Mouse (Mus musculus): ENCODE data around the gene Hpn. TPM values are rescaled to one million over a fixed set of nuclear protein-coding genes. Genes with fewer than 3 reads are reported as not detected.

Hpn gene
- polyA plus RNA-seq, 1 experiment from 2014 or later = 0.21 TPM

- H3K4me2 ChIP-seq (ENCODE audit: low read length) = no peak overlapping the region
- H3K9me3 ChIP-seq (replicated peaks; ENCODE audit: control insufficient read depth, low read length, poor library complexity, severe bottlenecking) = no peaks in the 10 kb centered on the region
- WGBS = 50% methylated on average over 9 of the region's 9 CpGs
- H3K27me3 ChIP-seq (ENCODE audit: control insufficient read depth, insufficient read depth, low read depth, low read length) = no peaks in the 10 kb centered on the region
- no peaks in the 10 kb centered on the region for H3K4me1 ChIP-seq (ENCODE audit: control insufficient read depth, insufficient read depth, low read length)
- no peaks in the 10 kb centered on the region for H3K36me3 ChIP-seq (ENCODE audit: control insufficient read depth, insufficient read depth, low read length)
- ATAC-seq = no peak
- H3K27ac ChIP-seq (ENCODE audit: low read length) = no peak overlapping the region
- H3K4me3 ChIP-seq (ENCODE audit: low read depth, low read length) = no peak overlapping the region
- no peak overlapping the region for H3K9ac ChIP-seq (ENCODE audit: low read depth, low read length)
Observed at GRCm38 (mm10) chr7:31084140-31084539, 30.9 kb downstream of the Hpn start.

DNA sequence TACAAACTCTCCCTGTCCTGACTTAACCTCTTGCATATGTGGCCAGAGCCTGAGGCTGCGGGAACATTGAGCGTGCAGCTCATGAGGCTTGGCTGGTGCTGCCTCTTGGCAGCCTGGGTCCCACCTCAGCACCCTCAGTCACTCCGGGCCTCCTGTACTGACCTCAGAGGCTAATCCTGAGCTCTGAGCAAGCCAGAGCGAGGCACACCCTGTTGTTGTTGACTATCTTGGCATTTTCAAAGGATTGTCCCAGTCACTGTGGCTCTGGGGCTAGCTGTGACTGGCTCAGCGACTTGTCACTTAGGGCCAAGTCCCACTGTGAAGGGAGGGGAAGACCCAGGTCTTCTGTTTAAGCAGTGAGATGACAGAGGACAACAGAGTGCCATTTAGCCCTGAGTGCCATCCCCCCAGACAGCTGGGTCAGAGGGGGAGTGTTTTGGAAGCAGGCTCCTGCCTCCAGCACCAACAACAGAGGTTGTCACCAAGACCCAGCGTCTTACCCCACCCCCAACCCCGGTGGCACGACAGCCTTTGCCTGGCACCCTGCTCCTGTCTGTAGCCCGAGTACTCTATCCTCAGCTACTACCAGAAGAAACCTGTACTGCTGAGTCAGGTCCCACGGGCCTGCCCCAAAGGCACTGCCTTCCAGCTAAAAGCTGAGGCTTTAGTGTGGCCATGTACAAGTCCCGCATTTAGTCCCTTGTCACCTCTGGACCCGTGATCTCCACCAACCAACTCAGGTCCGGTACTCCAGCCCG is 32.1 kb downstream of the Hpn start:
- 57% methylated on average over 14 of the region's 14 CpGs for WGBS
- Histone ChIP-seq H3K36me3 (ENCODE audit: control insufficient read depth, insufficient read depth, low read length) (no peaks in the 10 kb centered on the region), H3K4me1 (ENCODE audit: control insufficient read depth, insufficient read depth, low read length) (no peaks in the 10 kb centered on the region), H3K27ac (ENCODE audit: low read length) (no peak overlapping the region), H3K27me3 (ENCODE audit: control insufficient read depth, insufficient read depth, low read depth, low read length) (no peaks in the 10 kb centered on the region), H3K9ac (ENCODE audit: low read depth, low read length) (no peak overlapping the region), H3K4me3 (ENCODE audit: low read depth, low read length) (no peak overlapping the region), H3K4me2 (ENCODE audit: low read length) (no peak overlapping the region), H3K9me3 (replicated peaks; ENCODE audit: control insufficient read depth, low read length, poor library complexity, severe bottlenecking) (no peaks in the 10 kb centered on the region)
- ATAC-seq = no peak

- Histone ChIP-seq H3K27me3 (ENCODE audit: control insufficient read depth, insufficient read depth, low read depth, low read length) (no peaks in the 10 kb centered on the region), H3K36me3 (ENCODE audit: control insufficient read depth, insufficient read depth, low read length) (no peaks in the 10 kb centered on the region), H3K4me2 (ENCODE audit: low read length) (no peak overlapping the region), H3K4me1 (ENCODE audit: control insufficient read depth, insufficient read depth, low read length) (no peaks in the 10 kb centered on the region), H3K9me3 (replicated peaks; ENCODE audit: control insufficient read depth, low read length, poor library complexity, severe bottlenecking) (no peaks in the 10 kb centered on the region), H3K27ac (ENCODE audit: low read length) (no peak overlapping the region), H3K9ac (ENCODE audit: low read depth, low read length) (no peak overlapping the region), H3K4me3 (ENCODE audit: low read depth, low read length) (no peak overlapping the region)
- no peak for ATAC-seq
Observed at GRCm38 (mm10) chr7:31082106-31082505, 33.0 kb downstream of the Hpn start.

- Histone ChIP-seq H3K27me3 (ENCODE audit: control insufficient read depth, insufficient read depth, low read depth, low read length) (no peaks in the 10 kb centered on the region), H3K36me3 (ENCODE audit: control insufficient read depth, insufficient read depth, low read length) (no peaks in the 10 kb centered on the region), H3K4me2 (ENCODE audit: low read length) (no peak overlapping the region), H3K4me3 (ENCODE audit: low read depth, low read length) (no peak overlapping the region), H3K9ac (ENCODE audit: low read depth, low read length) (no peak overlapping the region), H3K27ac (ENCODE audit: low read length) (no peak overlapping the region), H3K9me3 (replicated peaks; ENCODE audit: control insufficient read depth, low read length, poor library complexity, severe bottlenecking) (no peaks in the 10 kb centered on the region), H3K4me1 (ENCODE audit: control insufficient read depth, insufficient read depth, low read length) (no peaks in the 10 kb centered on the region)
- WGBS = 38% methylated on average over 1 of the region's 1 CpGs
- no peak for ATAC-seq
Observed at GRCm38 (mm10) chr7:31081106-31081505, 34.0 kb downstream of the Hpn start.

GRCm38 (mm10) chr7:31080611-31081010 is 34.5 kb downstream of the Hpn start:
- Histone ChIP-seq H3K36me3 (ENCODE audit: control insufficient read depth, insufficient read depth, low read length) (no peaks in the 10 kb centered on the region), H3K27me3 (ENCODE audit: control insufficient read depth, insufficient read depth, low read depth, low read length) (no peaks in the 10 kb centered on the region), H3K9me3 (replicated peaks; ENCODE audit: control insufficient read depth, low read length, poor library complexity, severe bottlenecking) (no peaks in the 10 kb centered on the region), H3K9ac (ENCODE audit: low read depth, low read length) (no peak overlapping the region), H3K27ac (ENCODE audit: low read length) (no peak overlapping the region), H3K4me1 (ENCODE audit: control insufficient read depth, insufficient read depth, low read length) (no peaks in the 10 kb centered on the region), H3K4me3 (ENCODE audit: low read depth, low read length) (no peak overlapping the region), H3K4me2 (ENCODE audit: low read length) (no peak overlapping the region)
- WGBS = 31% methylated on average over 3 of the region's 3 CpGs
- ATAC-seq = no peak

DNA sequence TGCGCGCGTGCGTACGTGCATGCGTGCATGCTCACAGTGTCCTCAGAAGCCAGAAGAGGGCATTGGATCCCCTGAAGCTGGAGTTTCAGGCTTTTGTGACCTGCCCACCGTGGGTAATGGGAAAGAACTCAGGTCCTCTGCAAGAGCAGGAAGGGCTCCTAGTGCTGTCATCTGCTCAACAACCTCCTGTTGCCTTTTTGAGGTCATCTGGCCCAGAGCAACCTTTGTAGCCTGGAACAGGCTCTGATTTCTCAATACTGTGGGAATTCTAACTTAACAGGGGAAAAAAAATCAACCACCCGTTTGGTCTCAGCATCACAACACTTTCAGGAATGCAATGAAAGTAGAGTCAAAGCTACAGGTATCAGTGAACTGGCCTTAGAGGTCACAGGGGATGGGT is 35.4 kb downstream of the Hpn start:
- no peak for ATAC-seq
- Histone ChIP-seq H3K9me3 (replicated peaks; ENCODE audit: control insufficient read depth, low read length, poor library complexity, severe bottlenecking) (no peaks in the 10 kb centered on the region), H3K4me2 (ENCODE audit: low read length) (no peak overlapping the region), H3K4me3 (ENCODE audit: low read depth, low read length) (no peak overlapping the region), H3K27me3 (ENCODE audit: control insufficient read depth, insufficient read depth, low read depth, low read length) (no peaks in the 10 kb centered on the region), H3K36me3 (ENCODE audit: control insufficient read depth, insufficient read depth, low read length) (no peaks in the 10 kb centered on the region), H3K4me1 (ENCODE audit: control insufficient read depth, insufficient read depth, low read length) (no peaks in the 10 kb centered on the region), H3K27ac (ENCODE audit: low read length) (no peak overlapping the region), H3K9ac (ENCODE audit: low read depth, low read length) (no peak overlapping the region)
- WGBS = 91% methylated on average over 8 of the region's 8 CpGs

DNA sequence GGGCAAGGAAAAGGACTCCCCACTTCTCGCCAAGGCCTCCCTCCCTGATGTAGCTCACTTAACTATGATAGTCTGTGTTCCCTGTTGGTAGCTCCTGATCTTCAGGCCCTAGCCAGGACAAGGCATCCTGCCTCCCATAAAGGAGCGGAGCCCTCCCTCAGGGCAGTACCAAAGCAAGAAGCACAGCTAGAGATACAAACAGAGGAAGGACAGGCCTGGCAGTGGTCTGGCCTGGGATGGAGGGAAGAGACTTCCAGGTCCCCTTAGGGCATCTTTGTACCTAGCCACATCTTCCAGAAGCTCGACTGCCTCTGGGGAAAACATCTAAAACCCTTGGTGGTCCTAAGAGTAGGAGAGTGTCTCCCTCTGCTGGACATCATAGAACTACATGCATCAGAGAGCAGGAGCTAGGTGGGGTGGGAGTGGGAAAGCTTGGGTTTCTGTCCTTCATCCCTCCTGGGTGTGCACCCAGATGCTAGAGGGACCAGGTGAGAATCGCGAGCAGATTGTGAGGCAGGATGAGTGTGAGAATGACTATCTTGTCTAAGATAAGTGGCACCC is 37.1 kb downstream of the Hpn start:
- Histone ChIP-seq H3K9ac (ENCODE audit: low read depth, low read length) (no peak overlapping the region), H3K4me1 (ENCODE audit: control insufficient read depth, insufficient read depth, low read length) (no peaks in the 10 kb centered on the region), H3K27ac (ENCODE audit: low read length) (no peak overlapping the region), H3K27me3 (ENCODE audit: control insufficient read depth, insufficient read depth, low read depth, low read length) (no peaks in the 10 kb centered on the region), H3K36me3 (ENCODE audit: control insufficient read depth, insufficient read depth, low read length) (no peaks in the 10 kb centered on the region), H3K4me3 (ENCODE audit: low read depth, low read length) (no peak overlapping the region), H3K9me3 (replicated peaks; ENCODE audit: control insufficient read depth, low read length, poor library complexity, severe bottlenecking) (no peaks in the 10 kb centered on the region), H3K4me2 (ENCODE audit: low read length) (no peak overlapping the region)
- no peak for ATAC-seq
- WGBS = 52% methylated on average over 5 of the region's 5 CpGs

DNA sequence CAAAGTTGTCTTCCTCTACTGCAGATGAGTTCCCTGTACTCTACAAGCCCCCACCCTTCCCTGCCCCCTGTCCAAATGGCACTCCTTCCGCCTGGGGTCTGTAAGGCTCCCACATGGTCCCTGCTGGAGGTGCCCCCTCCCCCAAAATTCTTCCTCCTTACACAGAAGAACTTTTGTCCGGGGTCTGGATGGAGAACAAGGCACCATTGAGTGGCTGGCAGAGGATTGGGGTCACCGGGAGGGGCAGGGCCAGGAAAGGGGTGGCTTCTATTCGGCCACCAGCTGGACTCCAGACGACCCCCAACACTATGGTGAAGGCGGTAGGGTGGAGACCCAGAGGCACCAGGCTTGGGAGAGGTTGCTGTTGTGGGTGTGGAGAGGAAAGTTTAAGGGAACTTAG is 37.6 kb downstream of the Hpn start:
- Histone ChIP-seq H3K36me3 (ENCODE audit: control insufficient read depth, insufficient read depth, low read length) (no peaks in the 10 kb centered on the region), H3K27me3 (ENCODE audit: control insufficient read depth, insufficient read depth, low read depth, low read length) (no peaks in the 10 kb centered on the region), H3K9ac (ENCODE audit: low read depth, low read length) (no peak overlapping the region), H3K4me1 (ENCODE audit: control insufficient read depth, insufficient read depth, low read length) (no peaks in the 10 kb centered on the region), H3K27ac (ENCODE audit: low read length) (no peak overlapping the region), H3K4me3 (ENCODE audit: low read depth, low read length) (no peak overlapping the region), H3K4me2 (ENCODE audit: low read length) (no peak overlapping the region), H3K9me3 (replicated peaks; ENCODE audit: control insufficient read depth, low read length, poor library complexity, severe bottlenecking) (no peaks in the 10 kb centered on the region)
- WGBS = 69% methylated on average over 6 of the region's 6 CpGs
- no peak for ATAC-seq

DNA sequence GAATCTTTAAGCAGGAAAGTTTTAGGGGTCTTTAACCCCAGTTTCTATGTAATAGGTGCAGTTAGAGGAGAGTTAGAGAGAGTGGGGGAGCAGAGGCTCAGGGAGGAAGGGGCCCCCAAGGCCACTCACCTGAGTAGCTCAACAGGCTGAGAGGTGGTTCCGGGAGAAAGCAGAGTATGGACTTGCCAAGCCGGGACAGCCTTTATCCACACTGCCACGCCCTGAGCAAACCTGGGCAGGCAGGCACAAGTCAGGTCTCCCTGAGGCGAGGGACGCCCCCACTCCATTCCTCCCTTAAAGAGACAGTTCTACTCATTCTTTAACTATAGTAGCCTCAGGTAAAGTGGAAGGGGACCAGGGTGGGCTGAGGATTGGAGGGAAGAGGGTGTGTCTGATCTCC is 38.6 kb downstream of the Hpn start, which contains the start of gene Fxyd3:
Gene Fxyd3 (minus strand): TSS at position 213 of the 400 bp plus-strand sequence.
- Histone ChIP-seq H3K9me3 (replicated peaks; ENCODE audit: control insufficient read depth, low read length, poor library complexity, severe bottlenecking) (no peaks in the 10 kb centered on the region), H3K4me3 (ENCODE audit: low read depth, low read length) (no peak within 1 kb of the TSS), H3K4me1 (ENCODE audit: control insufficient read depth, insufficient read depth, low read length) (no peaks in the 10 kb centered on the region), H3K27ac (ENCODE audit: low read length) (no peak within 1 kb of the TSS), H3K27me3 (ENCODE audit: control insufficient read depth, insufficient read depth, low read depth, low read length) (no peaks in the 10 kb centered on the region), H3K9ac (ENCODE audit: low read depth, low read length) (no peak within 1 kb of the TSS), H3K36me3 (ENCODE audit: control insufficient read depth, insufficient read depth, low read length) (no peaks in the 10 kb centered on the region), H3K4me2 (ENCODE audit: low read length) (no peak within 1 kb of the TSS)
- ATAC-seq = no peak
- 62% methylated on average over 5 of the region's 5 CpGs for WGBS

All from midbrain, embryonic 16.5 days (tissue).